In genomic region chr12:83142507-83142906, GRCm38 (mm10) we compare ENCODE assay signal across 18 mouse cellular contexts.
DNase-seq lines count a peak whose midpoint lies in the region; ATAC-seq lines count a peak whose summit lies in the region.
"Had no signal": no experiment of that assay in that cellular context is flagged by ENCODE, and none has a peak within 500 bp of the region (broad histone marks: within the 10 kb centered on the region; RNA-seq: fewer than 3 reads in every experiment).

No protein-coding gene starts in this region.

- WGBS in heart, embryonic 16.5 days: 21% methylated on average over 2 of the region's 2 CpGs

- no peak overlapping the region for H3K4me2 ChIP-seq in heart, embryonic 16.5 days (ENCODE audit: low read depth, low read length)
- H3K4me2 ChIP-seq: limb, embryonic 12.5 days; lung, embryonic 15.5 days; midbrain, embryonic 15.5 days had no signal

- H3K9me3 ChIP-seq in heart, embryonic 16.5 days (replicated peaks; ENCODE audit: control insufficient read depth, low read length): no peaks in the 10 kb centered on the region
- H3K9me3 ChIP-seq: hindbrain, embryonic 10.5 days; limb, embryonic 12.5 days; lung, embryonic 15.5 days; midbrain, embryonic 15.5 days had no signal

- peak overlapping the region; percentile 73 for H3K27ac ChIP-seq in heart, embryonic 16.5 days (ENCODE audit: low read length)
- H3K27ac ChIP-seq: hindbrain, embryonic 10.5 days; kidney, postnatal 0 days; limb, embryonic 12.5 days; lung, embryonic 15.5 days; midbrain, embryonic 15.5 days had no signal

- H3K4me1 ChIP-seq in heart, embryonic 16.5 days (ENCODE audit: control insufficient read depth, insufficient read depth, low read length): peaks cover 46% of the 10 kb centered on the region

- H3K9ac ChIP-seq in heart, embryonic 16.5 days (ENCODE audit: low read length): no peak overlapping the region; the same call in 1 of the 2 replicates
- H3K9ac ChIP-seq: limb, embryonic 12.5 days; lung, embryonic 15.5 days; midbrain, embryonic 15.5 days had no signal

- 0 out of 2 replicates have a peak, but pooled peaks have one; percentile 57 for ATAC-seq in heart, embryonic 16.5 days (replicated peaks; ENCODE audit: extremely low read depth, insufficient read depth, low FRiP score)
- ATAC-seq: intestine, embryonic 16.5 days; midbrain, embryonic 15.5 days had no signal

- DNase-seq in cerebellum, postnatal 14 days: peak; percentile 55 to 56
- no peak for DNase-seq in cerebellum, adult 18-20 months
- no peak for DNase-seq in heart, adult 11 months
- DNase-seq in retina, postnatal 1 day: peak; percentile 51
- DNase-seq in retina, embryonic 14.5 days (ENCODE audit: low spot score): no peak
- DNase-seq in lung, postnatal 4 days: no peak
- no peak for DNase-seq in adrenal gland, adult 18-20 months (ENCODE audit: low spot score in 2 of 2)
- DNase-seq: adrenal gland, postnatal 10 days; gastrocnemius, postnatal 25 days; right cerebral cortex, adult 18-20 months; thymus, adult 18-20 months had no signal

- no peaks in the 10 kb centered on the region for H3K36me3 ChIP-seq in heart, embryonic 16.5 days (ENCODE audit: control insufficient read depth, insufficient read depth)
- H3K36me3 ChIP-seq: hindbrain, embryonic 10.5 days; limb, embryonic 12.5 days; lung, embryonic 15.5 days; midbrain, embryonic 15.5 days had no signal

- H3K27me3 ChIP-seq in heart, embryonic 16.5 days (ENCODE audit: control insufficient read depth, insufficient read depth, low read length): no peaks in the 10 kb centered on the region
- H3K27me3 ChIP-seq: limb, embryonic 12.5 days; lung, embryonic 15.5 days; midbrain, embryonic 15.5 days had no signal

- no peak overlapping the region for H3K4me3 ChIP-seq in heart, embryonic 16.5 days (ENCODE audit: low read length)
- H3K4me3 ChIP-seq: hindbrain, embryonic 10.5 days; limb, embryonic 12.5 days; lung, embryonic 15.5 days; midbrain, embryonic 15.5 days had no signal

Comparison
In these comparisons a context has a peak if more than half of its experiments do, and no peak if none do; other contexts are left out.
1. DNase-seq: peak in cerebellum, postnatal 14 days (2 of 2) and retina, postnatal 1 day (single experiment); none in cerebellum, adult 18-20 months (0 of 2), heart, adult 11 months (single experiment), retina, embryonic 14.5 days (single experiment), lung, postnatal 4 days (0 of 2) and adrenal gland, adult 18-20 months (0 of 2).